Comparison of ENCODE assay signal across 24 mouse cellular contexts in the genomic region with DNA sequence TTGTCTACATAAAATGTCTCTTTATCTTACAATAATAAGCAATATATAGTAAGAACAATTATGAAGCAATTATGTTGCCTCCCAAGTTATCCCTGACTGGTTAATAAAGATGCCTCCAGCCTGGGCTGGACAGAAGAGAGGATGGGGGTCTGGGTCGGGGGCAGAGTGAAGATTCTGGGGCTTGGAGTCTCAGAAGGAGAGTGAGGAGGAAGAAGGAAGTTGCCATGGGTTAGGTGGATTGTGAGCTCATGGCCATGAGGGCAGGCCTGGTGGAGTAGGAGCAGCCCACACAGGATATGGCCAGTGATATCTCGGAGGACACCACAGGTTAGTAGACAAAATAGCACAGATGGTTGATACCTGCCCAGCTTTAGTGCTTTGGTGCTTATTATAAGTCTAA. TPM values are rescaled to one million over a fixed set of nuclear protein-coding genes. Genes with fewer than 3 reads are reported as not detected.
"Had no signal": no experiment of that assay in that cellular context is flagged by ENCODE, and none has a peak within 500 bp of the region (broad histone marks: within the 10 kb centered on the region; RNA-seq: fewer than 3 reads in every experiment).

No protein-coding gene starts in this region.

- H3K9ac ChIP-seq: embryonic facial prominence, embryonic 12.5 days; embryonic facial prominence, embryonic 13.5 days; embryonic facial prominence, embryonic 15.5 days; forebrain, embryonic 12.5 days; forebrain, embryonic 13.5 days; forebrain, embryonic 15.5 days; forebrain, postnatal 0 days had no signal

- H3K4me1 ChIP-seq: forebrain, embryonic 13.5 days had no signal

- H3K4me3 ChIP-seq: embryonic facial prominence, embryonic 10.5 days; embryonic facial prominence, embryonic 12.5 days; embryonic facial prominence, embryonic 13.5 days; embryonic facial prominence, embryonic 15.5 days; erythroblast, embryonic 14.5 days; forebrain, embryonic 10.5 days; forebrain, embryonic 12.5 days; forebrain, embryonic 13.5 days; forebrain, embryonic 15.5 days; heart, embryonic 10.5 days had no signal

- H3K27ac ChIP-seq: embryonic facial prominence, embryonic 10.5 days; embryonic facial prominence, embryonic 12.5 days; embryonic facial prominence, embryonic 13.5 days; embryonic facial prominence, embryonic 15.5 days; forebrain, embryonic 10.5 days; forebrain, embryonic 12.5 days; forebrain, embryonic 13.5 days; forebrain, embryonic 15.5 days; heart, embryonic 10.5 days had no signal

- DNase-seq: cerebellum, adult 8-10 months; cerebellum, adult 9-10 months; cerebellum, adult 9-11 months; cerebellum, postnatal 25 days; cerebellum, postnatal 36 days; embryo, embryonic 11 days; forebrain, postnatal 0 days; gastrocnemius, postnatal 10 days; gastrocnemius, postnatal 14 days; gastrocnemius, postnatal 25 days had no signal

RNA-seq across cellular contexts. Expression of a gene that starts 12.2 kb away (rescaled TPM):
- total RNA-seq: common myeloid progenitor, adult 5-6 weeks; granulocyte monocyte progenitor cell, adult 5-6 weeks had no signal
- polyA plus RNA-seq: embryonic facial prominence, embryonic 10.5 days; embryonic facial prominence, embryonic 11.5 days; erythroblast, embryonic 14.5 days; forebrain, embryonic 10.5 days had no signal

RNA-seq across cellular contexts. Expression of a gene that starts 28.8 kb away (rescaled TPM):
- total RNA-seq: common myeloid progenitor, adult 5-6 weeks had no signal
- polyA plus RNA-seq: erythroblast, embryonic 14.5 days; heart, embryonic 11.5 days had no signal
